Mouse (Mus musculus): ENCODE measurements around the gene Lrch3. TPM values are rescaled to one million over a fixed set of nuclear protein-coding genes. Genes with fewer than 3 reads are reported as not detected.
A peak's percentile ranks its signal among the peaks of the same experiment; 100 is the strongest.

Gene Lrch3
- total and polyA plus RNA-seq, 2 experiments from 2014 or later, result 11.2 to 22.8 TPM

GRCm38 (mm10) chr16:32878157-32878598 is 35.7 kb upstream of the Lrch3 start:
- TF ChIP-seq CTCF (IDR thresholded peaks at IDR 0.05; ENCODE audit: low read depth), result no peak
- no peak for TF ChIP-seq EP300 (IDR thresholded peaks at IDR 0.05; ENCODE audit: low read depth)
- Histone ChIP-seq H3K36me3 (replicated peaks; ENCODE audit: control insufficient read depth, insufficient read depth, low read length) (no peaks in the 10 kb centered on the region), H3K27me3 (ENCODE audit: control insufficient read depth, insufficient read depth, low read length) (no peaks in the 10 kb centered on the region), H3K4me1 (ENCODE audit: control insufficient read depth, insufficient read depth) (peaks cover 22% of the 10 kb centered on the region), H3K9ac (replicated peaks; ENCODE audit: low read depth, low read length) (peak overlapping the region; percentile 96), H3K4me2 (ENCODE audit: low read depth, low read length) (peak overlapping the region; percentile 91), H3K9me3 (replicated peaks; ENCODE audit: control insufficient read depth, low read length) (no peaks in the 10 kb centered on the region), H3K4me3 (ENCODE audit: low read depth, low read length) (peak overlapping the region; percentile 98), H3K27ac (ENCODE audit: low read depth) (peak overlapping the region; percentile 97)
- WGBS, result under 1% methylated on average over 34 of the region's 34 CpGs
- DNase-seq (ENCODE audit: low spot score) (no peak), ATAC-seq (ENCODE audit: insufficient read depth, low read depth) (peak; percentile 9; the same call in 1 of the 2 replicates)

DNA sequence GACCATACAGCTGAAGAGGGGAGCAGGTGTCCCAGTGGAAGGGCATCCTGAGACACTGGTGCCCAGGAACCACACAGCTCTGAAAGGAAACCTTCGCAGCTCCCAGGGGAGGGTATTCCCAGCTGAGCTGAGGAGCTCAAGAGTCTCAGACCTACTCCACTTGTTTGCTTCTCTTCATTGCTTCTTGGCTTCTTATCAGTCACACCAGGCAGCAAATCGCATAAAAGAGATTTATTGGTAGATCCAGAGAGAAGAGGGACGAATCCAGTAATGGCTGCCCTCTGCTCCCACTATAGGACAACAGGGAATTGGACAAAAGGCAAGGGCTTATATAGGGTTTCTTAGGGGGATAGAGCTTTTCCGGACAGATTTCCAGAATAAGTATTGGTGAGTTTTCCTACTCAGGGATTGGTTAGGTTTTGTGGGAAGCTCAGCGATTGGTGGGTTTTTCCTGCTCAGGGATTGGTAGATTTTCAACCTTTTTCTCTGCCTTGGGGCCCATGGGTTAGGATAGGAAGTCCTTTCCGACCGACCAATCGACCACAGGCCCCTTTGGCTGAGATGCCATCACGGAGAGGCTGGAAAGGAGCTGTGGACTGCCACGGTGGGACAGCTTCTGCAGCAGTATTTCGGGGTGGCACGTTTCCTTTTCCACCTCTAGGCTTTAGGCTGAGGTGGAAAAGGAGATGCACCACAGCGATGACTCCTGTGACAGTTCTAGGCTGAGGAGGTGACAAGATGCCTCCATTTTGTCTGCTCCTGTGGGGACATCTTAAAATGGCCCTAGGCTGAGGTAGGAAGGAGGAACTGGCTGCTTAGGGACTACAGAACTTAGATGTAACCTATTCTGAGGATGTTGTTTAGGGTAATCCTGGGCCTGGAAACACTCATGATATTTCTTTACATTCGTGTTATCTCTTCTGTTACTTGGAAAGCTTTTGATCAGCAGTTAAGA is 34.7 kb upstream of the Lrch3 start:
- TF ChIP-seq CTCF (IDR thresholded peaks at IDR 0.05; ENCODE audit: low read depth), result no peak
- TF ChIP-seq EP300 (IDR thresholded peaks at IDR 0.05; ENCODE audit: low read depth), result no peak
- peak overlapping the region; percentile 96; the same call in 1 of the 2 replicates for H3K9ac ChIP-seq (replicated peaks; ENCODE audit: low read depth, low read length)
- 77% methylated on average over 14 of the region's 14 CpGs for WGBS
- H3K36me3 ChIP-seq (replicated peaks; ENCODE audit: control insufficient read depth, insufficient read depth, low read length), result peaks cover 3% of the 10 kb centered on the region; the same call in 1 of the 2 replicates
- no peak for ATAC-seq (ENCODE audit: insufficient read depth, low read depth)
- peak overlapping the region; percentile 98 for H3K4me3 ChIP-seq (ENCODE audit: low read depth, low read length)
- H3K27ac ChIP-seq (ENCODE audit: low read depth), result peak overlapping the region; percentile 46
- DNase-seq (ENCODE audit: low spot score), result no peak
- H3K27me3 ChIP-seq (ENCODE audit: control insufficient read depth, insufficient read depth, low read length), result no peaks in the 10 kb centered on the region
- H3K9me3 ChIP-seq (replicated peaks; ENCODE audit: control insufficient read depth, low read length), result no peaks in the 10 kb centered on the region
- peaks cover 22% of the 10 kb centered on the region for H3K4me1 ChIP-seq (ENCODE audit: control insufficient read depth, insufficient read depth)
- H3K4me2 ChIP-seq (ENCODE audit: low read depth, low read length), result peak overlapping the region; percentile 91

- no peaks in the 10 kb centered on the region for H3K27me3 ChIP-seq (ENCODE audit: control insufficient read depth, insufficient read depth, low read length)
- H3K4me3 ChIP-seq (ENCODE audit: low read depth, low read length), result no peak overlapping the region
- H3K9ac ChIP-seq (replicated peaks; ENCODE audit: low read depth, low read length), result no peak overlapping the region
- DNase-seq (ENCODE audit: low spot score), result no peak
- H3K36me3 ChIP-seq (replicated peaks; ENCODE audit: control insufficient read depth, insufficient read depth, low read length), result peaks cover 15% of the 10 kb centered on the region
- TF ChIP-seq CTCF (IDR thresholded peaks at IDR 0.05; ENCODE audit: low read depth) (no peak), EP300 (IDR thresholded peaks at IDR 0.05; ENCODE audit: low read depth) (no peak)
- H3K9me3 ChIP-seq (replicated peaks; ENCODE audit: control insufficient read depth, low read length), result no peaks in the 10 kb centered on the region
- H3K4me1 ChIP-seq (ENCODE audit: control insufficient read depth, insufficient read depth), result peaks cover 22% of the 10 kb centered on the region
- H3K27ac ChIP-seq (ENCODE audit: low read depth), result no peak overlapping the region
- no peak overlapping the region for H3K4me2 ChIP-seq (ENCODE audit: low read depth, low read length)
- 79% methylated on average over 7 of the region's 7 CpGs for WGBS
- ATAC-seq (ENCODE audit: insufficient read depth, low read depth), result no peak
These were observed 32.4 kb upstream of the Lrch3 start for GRCm38 (mm10) chr16:32881538-32881937.

DNA sequence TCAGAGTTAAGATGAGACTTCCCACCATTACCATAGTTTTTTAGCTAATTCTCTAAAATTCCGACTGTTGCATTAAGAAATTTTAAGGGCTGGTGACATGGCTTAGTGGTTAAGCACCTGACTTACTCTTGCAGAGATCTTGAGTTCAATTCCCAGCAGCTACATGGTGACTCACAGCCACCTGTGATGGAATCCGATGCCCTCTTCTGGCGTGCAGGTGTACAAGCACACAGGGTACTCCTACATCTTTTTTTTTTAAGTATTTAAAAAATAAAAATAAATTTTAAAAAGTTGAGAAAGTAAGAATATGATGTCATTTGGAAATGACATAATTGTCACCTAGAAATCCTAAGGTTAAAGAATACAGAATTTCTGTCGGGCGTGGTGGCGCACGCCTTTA is 25.9 kb upstream of the Lrch3 start:
- Histone ChIP-seq H3K4me1 (ENCODE audit: control insufficient read depth, insufficient read depth) (no peaks in the 10 kb centered on the region), H3K9me3 (replicated peaks; ENCODE audit: control insufficient read depth, low read length) (no peaks in the 10 kb centered on the region), H3K4me2 (ENCODE audit: low read depth, low read length) (no peak overlapping the region), H3K4me3 (ENCODE audit: low read depth, low read length) (no peak overlapping the region), H3K27ac (ENCODE audit: low read depth) (no peak overlapping the region), H3K27me3 (ENCODE audit: control insufficient read depth, insufficient read depth, low read length) (no peaks in the 10 kb centered on the region), H3K9ac (replicated peaks; ENCODE audit: low read depth, low read length) (no peak overlapping the region), H3K36me3 (replicated peaks; ENCODE audit: control insufficient read depth, insufficient read depth, low read length) (peaks cover 51% of the 10 kb centered on the region)
- TF ChIP-seq CTCF (IDR thresholded peaks at IDR 0.05; ENCODE audit: low read depth) (no peak; the same call in 1 of the 2 replicates), EP300 (IDR thresholded peaks at IDR 0.05; ENCODE audit: low read depth) (no peak)
- no peak for DNase-seq (ENCODE audit: low spot score)
- WGBS, result 89% methylated on average over 7 of the region's 7 CpGs
- ATAC-seq (ENCODE audit: insufficient read depth, low read depth), result no peak

DNA sequence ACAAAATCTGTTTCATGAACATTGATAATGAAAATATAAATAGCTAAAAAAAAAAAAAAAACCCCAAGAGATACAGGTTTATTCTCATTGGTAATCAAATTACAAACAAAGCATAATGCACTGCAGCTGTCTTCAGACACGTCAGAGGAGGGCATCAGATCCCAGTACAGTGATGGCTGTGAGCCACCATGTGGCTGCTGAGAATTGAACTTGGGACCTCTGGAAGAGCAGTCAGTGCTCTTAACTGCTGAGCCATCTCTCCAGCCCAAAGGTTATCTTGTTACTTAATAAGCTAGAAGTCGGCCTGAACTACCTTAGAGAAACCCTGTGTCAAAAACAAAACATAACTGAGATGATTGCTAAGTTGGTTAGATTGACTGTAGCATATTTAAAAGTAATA is 24.0 kb upstream of the Lrch3 start:
- Histone ChIP-seq H3K36me3 (replicated peaks; ENCODE audit: control insufficient read depth, insufficient read depth, low read length) (peaks cover 52% of the 10 kb centered on the region), H3K27ac (ENCODE audit: low read depth) (no peak overlapping the region), H3K27me3 (ENCODE audit: control insufficient read depth, insufficient read depth, low read length) (no peaks in the 10 kb centered on the region), H3K9ac (replicated peaks; ENCODE audit: low read depth, low read length) (no peak overlapping the region), H3K4me3 (ENCODE audit: low read depth, low read length) (no peak overlapping the region), H3K4me1 (ENCODE audit: control insufficient read depth, insufficient read depth) (no peaks in the 10 kb centered on the region), H3K4me2 (ENCODE audit: low read depth, low read length) (no peak overlapping the region), H3K9me3 (replicated peaks; ENCODE audit: control insufficient read depth, low read length) (no peaks in the 10 kb centered on the region)
- no peak for ATAC-seq (ENCODE audit: insufficient read depth, low read depth)
- TF ChIP-seq CTCF (IDR thresholded peaks at IDR 0.05; ENCODE audit: low read depth), result no peak
- no peak for TF ChIP-seq EP300 (IDR thresholded peaks at IDR 0.05; ENCODE audit: low read depth)
- DNase-seq (ENCODE audit: low spot score), result no peak
- WGBS, result 54% methylated on average over 2 of the region's 2 CpGs

All from heart, postnatal 0 days (tissue).